Mouse (Mus musculus): ENCODE results near the gene Amh. TPM values are rescaled to one million over a fixed set of nuclear protein-coding genes. Genes with fewer than 3 reads are reported as not detected.
A peak's percentile ranks its signal among the peaks of the same experiment; 100 is the strongest.

Gene Amh
- polyA plus RNA-seq, 1 experiment from 2014 or later = not detected

DNA sequence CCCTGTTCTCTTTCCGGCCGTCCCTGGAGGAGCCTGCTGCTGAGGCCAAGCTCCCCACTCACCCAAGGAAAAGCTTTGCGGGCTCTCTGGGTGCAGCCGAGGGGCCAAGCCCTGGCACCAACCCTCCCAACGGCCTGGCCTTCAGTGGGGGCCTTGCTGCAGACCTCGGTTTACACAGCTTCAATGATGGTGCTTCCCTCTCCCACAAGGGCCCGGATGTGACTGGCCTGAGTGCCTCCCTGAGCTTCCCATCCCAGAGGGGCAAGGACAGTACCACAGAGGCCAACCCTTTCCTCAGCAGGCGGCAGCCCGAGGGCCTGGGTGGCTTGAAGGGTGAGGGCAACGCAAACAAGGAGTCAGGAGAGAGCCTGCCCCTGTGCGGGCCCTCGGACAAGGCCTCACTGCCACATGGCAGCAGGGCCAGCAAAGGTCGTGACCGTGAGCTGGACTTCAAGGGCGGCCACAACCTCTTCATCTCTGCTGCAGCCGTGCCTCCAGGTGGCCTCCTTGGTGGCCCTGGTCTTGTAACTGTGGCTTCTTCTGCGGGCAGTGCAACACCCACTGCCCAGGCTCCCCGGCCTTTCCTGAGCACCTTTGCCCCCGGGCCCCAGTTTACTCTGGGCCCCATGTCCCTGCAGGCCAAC is 14.2 kb upstream of the Amh start:
- Histone ChIP-seq H3K27ac (no peak overlapping the region), H3K4me3 (no peak overlapping the region), H3K9me3 (no peaks in the 10 kb centered on the region), H3K9ac (no peak overlapping the region), H3K4me2 (replicated peaks) (no peak overlapping the region), H3K27me3 (no peaks in the 10 kb centered on the region), H3K4me1 (peaks cover under 1% of the 10 kb centered on the region; the same call in 1 of the 2 replicates), H3K36me3 (peaks cover 98% of the 10 kb centered on the region)
- WGBS = 86% methylated on average over 19 of the region's 19 CpGs
- ATAC-seq (ENCODE audit: low FRiP score, low read depth) = no peak

DNA sequence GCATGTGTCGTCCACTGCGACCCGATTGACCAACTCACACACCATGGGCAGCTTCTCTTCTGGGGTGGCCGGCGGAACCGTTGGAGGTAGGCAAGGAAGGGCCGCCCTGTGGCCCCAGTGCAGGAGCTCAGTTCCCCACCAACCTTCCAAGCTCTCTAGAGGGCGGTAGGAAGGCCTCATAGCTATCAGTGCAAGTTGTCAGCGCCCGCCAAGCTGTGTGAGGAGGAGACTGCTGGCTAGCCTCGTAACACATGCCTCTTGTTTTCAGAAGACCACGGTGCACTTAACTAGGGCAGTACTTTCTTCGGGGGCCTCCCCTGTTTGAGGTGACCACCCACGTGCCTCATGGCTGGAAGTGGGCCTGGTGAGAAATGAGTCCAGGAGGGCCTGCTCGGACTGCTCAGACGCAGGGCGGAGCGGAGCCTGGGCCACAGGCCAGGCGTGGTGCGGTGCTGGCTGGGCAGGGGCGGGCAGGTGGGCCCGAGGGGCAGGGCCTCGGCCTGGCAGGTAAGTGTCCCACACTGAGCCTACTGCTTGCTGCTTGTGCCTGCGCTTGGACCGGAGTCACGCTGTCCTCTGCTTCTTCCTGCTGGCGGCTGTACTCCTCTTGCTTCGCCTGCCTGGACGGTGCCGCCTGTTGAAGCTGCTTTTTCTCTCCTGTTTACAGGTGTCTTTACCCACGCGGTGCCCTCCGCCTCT is 13.4 kb upstream of the Amh start:
- ATAC-seq (ENCODE audit: low FRiP score, low read depth) = no peak
- Histone ChIP-seq H3K9ac (no peak overlapping the region), H3K9me3 (no peaks in the 10 kb centered on the region), H3K27me3 (no peaks in the 10 kb centered on the region), H3K4me3 (no peak overlapping the region), H3K27ac (no peak overlapping the region), H3K36me3 (peaks cover 98% of the 10 kb centered on the region), H3K4me2 (replicated peaks) (no peak overlapping the region), H3K4me1 (peaks cover 7% of the 10 kb centered on the region)
- WGBS = 78% methylated on average over 33 of the region's 33 CpGs

GRCm38 (mm10) chr10:80792175-80793032 is 12.6 kb upstream of the Amh start:
- Histone ChIP-seq H3K4me3 (no peak overlapping the region), H3K27me3 (no peaks in the 10 kb centered on the region), H3K4me2 (replicated peaks) (no peak overlapping the region), H3K9me3 (no peaks in the 10 kb centered on the region), H3K36me3 (peaks cover 91% of the 10 kb centered on the region), H3K27ac (no peak overlapping the region), H3K9ac (no peak overlapping the region), H3K4me1 (peaks cover 14% of the 10 kb centered on the region)
- no peak for ATAC-seq (ENCODE audit: low FRiP score, low read depth)
- 73% methylated on average over 41 of the region's 41 CpGs for WGBS

DNA sequence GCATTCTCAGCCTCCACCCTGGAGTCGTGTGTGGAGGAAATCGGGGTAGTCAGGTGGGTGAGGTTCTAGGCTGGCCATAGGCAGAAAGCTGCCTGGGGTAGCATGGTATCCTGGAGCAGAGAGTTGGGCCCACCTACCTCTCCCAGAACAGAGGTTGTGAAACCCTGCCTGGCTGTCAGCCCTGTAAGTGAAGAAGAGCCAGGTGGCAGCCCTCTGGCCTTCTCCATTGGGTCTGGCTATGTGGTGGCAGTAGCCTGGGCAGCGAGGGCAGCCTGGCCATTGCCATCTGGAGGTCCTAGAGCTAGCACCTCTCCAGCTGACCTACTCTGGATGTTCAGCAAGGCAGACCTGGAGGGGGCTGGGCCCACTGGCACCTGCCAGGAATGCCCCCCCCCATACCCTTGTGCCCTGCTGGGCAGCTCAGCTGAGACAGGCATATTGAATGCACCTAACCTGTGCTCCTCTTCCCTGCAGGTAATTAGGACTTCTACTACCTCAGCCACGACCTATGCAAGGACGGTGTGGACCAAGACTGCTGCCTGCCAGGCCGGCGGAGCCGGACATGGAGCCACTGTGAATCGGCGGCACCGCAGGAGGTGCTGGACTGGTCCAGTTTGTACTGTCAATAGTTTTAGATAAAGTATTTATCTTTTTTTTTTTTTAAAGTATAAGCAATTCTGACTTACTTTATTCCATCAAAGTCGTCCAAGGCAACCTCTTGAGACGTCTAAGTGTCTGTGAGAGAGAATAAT is 11.8 kb upstream of the Amh start:
- Histone ChIP-seq H3K9me3 (no peaks in the 10 kb centered on the region), H3K27ac (no peak overlapping the region), H3K4me1 (peaks cover 14% of the 10 kb centered on the region), H3K9ac (no peak overlapping the region), H3K27me3 (no peaks in the 10 kb centered on the region), H3K4me2 (replicated peaks) (no peak overlapping the region), H3K36me3 (peaks cover 83% of the 10 kb centered on the region), H3K4me3 (no peak overlapping the region)
- no peak for ATAC-seq (ENCODE audit: low FRiP score, low read depth)
- 90% methylated on average over 13 of the region's 13 CpGs for WGBS

DNA sequence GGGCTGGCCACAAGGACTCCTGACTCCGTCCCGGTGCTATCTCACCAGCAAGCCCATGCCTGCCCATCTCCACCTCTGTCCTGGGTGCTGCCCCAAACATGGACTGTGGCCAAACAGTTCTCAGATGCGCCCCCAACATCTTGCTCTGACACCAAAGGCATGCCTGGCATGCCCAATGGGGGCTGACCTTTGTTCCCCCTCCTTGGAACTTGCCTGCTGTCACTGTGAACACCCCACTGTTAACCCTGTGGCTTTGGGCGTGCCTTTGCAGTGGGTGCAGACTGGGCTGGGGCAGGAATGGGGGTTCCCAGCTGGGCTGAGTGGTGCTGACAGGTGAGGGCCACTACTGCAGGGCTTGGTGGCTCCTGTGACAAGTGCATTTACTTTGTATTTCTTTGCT is 11.2 kb upstream of the Amh start:
- H3K4me3 ChIP-seq = no peak overlapping the region
- H3K36me3 ChIP-seq = peaks cover 77% of the 10 kb centered on the region
- H3K9me3 ChIP-seq = no peaks in the 10 kb centered on the region
- no peak overlapping the region for H3K9ac ChIP-seq
- H3K4me1 ChIP-seq = peaks cover 14% of the 10 kb centered on the region
- no peak overlapping the region for H3K4me2 ChIP-seq (replicated peaks)
- 84% methylated on average over 4 of the region's 4 CpGs for WGBS
- no peaks in the 10 kb centered on the region for H3K27me3 ChIP-seq
- ATAC-seq (ENCODE audit: low FRiP score, low read depth) = no peak
- H3K27ac ChIP-seq = no peak overlapping the region

- H3K4me2 ChIP-seq (replicated peaks) = no peak overlapping the region
- peaks cover 20% of the 10 kb centered on the region for H3K4me1 ChIP-seq
- H3K9me3 ChIP-seq = no peaks in the 10 kb centered on the region
- no peak overlapping the region for H3K9ac ChIP-seq
- H3K27me3 ChIP-seq = no peaks in the 10 kb centered on the region
- ATAC-seq (ENCODE audit: low FRiP score, low read depth) = no peak
- WGBS = 88% methylated on average over 8 of the region's 8 CpGs
- no peak overlapping the region for H3K27ac ChIP-seq
- peaks cover 69% of the 10 kb centered on the region for H3K36me3 ChIP-seq
- H3K4me3 ChIP-seq = no peak overlapping the region
These were observed 10.3 kb upstream of the Amh start for GRCm38 (mm10) chr10:80794750-80795149.

DNA sequence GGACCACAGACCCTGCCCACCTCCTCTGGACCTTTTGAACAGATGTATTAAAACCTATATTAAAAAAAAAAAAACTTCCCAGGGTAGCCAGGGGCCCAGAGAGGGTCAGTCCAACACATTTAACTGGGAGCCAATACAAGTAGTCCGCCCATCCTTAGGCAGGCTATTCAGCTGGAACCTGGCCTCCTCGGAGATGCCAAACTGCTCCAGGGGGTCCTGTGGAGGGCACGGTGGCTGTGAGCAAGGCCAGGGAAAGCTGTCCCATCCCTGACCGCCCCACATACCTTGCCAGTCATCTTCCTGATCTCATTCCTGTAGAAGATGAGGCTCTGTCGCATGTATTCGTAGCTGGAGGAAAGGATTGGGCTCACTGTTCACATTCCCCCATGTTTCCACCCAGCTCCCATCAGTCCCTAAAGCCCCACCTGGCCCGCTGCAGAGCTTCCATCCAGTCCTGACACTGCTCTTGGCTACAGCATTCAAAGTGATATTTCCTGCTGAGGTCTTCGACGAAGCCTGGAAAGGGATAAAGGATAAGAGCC is 8.7 kb upstream of the Amh start:
- H3K4me2 ChIP-seq (replicated peaks) = peak overlapping the region; percentile 92
- peak overlapping the region; percentile 99 for H3K9ac ChIP-seq
- H3K36me3 ChIP-seq = peaks cover 68% of the 10 kb centered on the region
- ATAC-seq (ENCODE audit: low FRiP score, low read depth) = no peak
- H3K9me3 ChIP-seq = no peaks in the 10 kb centered on the region
- H3K27me3 ChIP-seq = no peaks in the 10 kb centered on the region
- 93% methylated on average over 9 of the region's 9 CpGs for WGBS
- H3K4me3 ChIP-seq = peak overlapping the region; percentile 89
- no peak overlapping the region; the same call in 1 of the 2 replicates for H3K27ac ChIP-seq
- H3K4me1 ChIP-seq = peaks cover 27% of the 10 kb centered on the region

DNA sequence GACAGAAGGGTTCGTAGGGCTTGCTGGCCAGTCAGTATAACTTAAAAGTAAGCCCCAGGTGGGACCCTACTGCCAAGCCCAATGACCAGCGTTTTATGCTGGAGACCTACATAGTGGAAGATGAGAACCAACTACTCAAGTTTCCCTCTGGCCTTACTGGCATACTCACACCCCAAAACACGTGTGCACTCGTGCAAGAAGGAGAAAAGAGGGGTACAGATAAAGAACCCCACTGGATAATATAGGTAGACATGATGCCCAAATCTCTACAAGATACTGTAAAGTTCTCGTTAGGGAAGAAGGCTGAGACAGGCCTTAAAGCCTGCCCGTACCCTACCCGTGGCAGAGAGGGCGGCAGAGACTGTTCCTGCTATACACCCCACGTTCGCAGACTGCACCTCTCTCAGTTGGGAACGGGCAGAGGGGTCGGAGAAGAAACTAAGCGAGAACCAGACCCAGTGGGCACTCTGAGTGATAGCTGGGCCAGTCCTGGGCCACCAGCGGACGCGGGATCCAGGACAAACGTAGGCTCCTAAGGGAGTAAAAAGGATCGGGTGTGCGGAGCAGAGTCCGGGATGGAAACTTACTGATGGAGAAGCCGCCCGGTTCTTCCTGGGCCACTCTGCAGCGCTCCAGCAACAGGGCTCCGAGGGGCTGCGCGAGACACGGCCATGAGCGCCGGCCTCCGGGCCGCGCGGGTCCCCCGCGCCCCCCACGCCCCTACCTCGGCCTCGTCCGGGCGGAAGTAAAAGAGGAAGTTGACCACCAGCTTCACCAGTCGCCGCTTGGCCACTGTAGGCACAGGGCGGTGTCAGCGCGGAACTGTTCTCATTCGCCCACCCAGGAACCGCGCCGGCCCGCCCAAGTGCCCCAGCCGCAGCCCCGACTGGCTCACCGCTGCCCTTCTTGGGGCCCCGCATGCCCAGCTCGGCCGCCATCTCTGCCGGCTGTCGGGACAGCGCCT is 7.6 kb upstream of the Amh start:
- WGBS = 2% methylated on average over 59 of the region's 59 CpGs
- no peaks in the 10 kb centered on the region for H3K9me3 ChIP-seq
- peak overlapping the region; percentile 89 for H3K4me3 ChIP-seq
- H3K27me3 ChIP-seq = no peaks in the 10 kb centered on the region
- peak overlapping the region; percentile 92 for H3K4me2 ChIP-seq (replicated peaks)
- H3K27ac ChIP-seq = peak overlapping the region; percentile 98
- peaks cover 68% of the 10 kb centered on the region for H3K36me3 ChIP-seq
- ATAC-seq (ENCODE audit: low FRiP score, low read depth) = peak; percentile 57
- H3K4me1 ChIP-seq = peaks cover 27% of the 10 kb centered on the region
- peak overlapping the region; percentile 99 for H3K9ac ChIP-seq

GRCm38 (mm10) chr10:80798150-80799006 is 6.7 kb upstream of the Amh start, which contains the start of the genes Sf3a2 and Plekhj1:
Gene Sf3a2 (plus strand): TSS chr10:80798198.
Gene Plekhj1 (minus strand): TSS chr10:80798626.
- peak within 1 kb of the TSS; percentile 98 for H3K27ac ChIP-seq
- H3K4me3 ChIP-seq = peak within 1 kb of the TSS; percentile 89
- no peaks in the 10 kb centered on the region for H3K27me3 ChIP-seq
- H3K9ac ChIP-seq = peak within 1 kb of the TSS; percentile 99
- under 1% methylated on average over 104 of the region's 104 CpGs for WGBS
- peaks cover 27% of the 10 kb centered on the region for H3K4me1 ChIP-seq
- peak within 1 kb of the TSS; percentile 92 for H3K4me2 ChIP-seq (replicated peaks)
- H3K36me3 ChIP-seq = peaks cover 68% of the 10 kb centered on the region
- H3K9me3 ChIP-seq = no peaks in the 10 kb centered on the region
- peak; percentile 92 for ATAC-seq (ENCODE audit: low FRiP score, low read depth)

GRCm38 (mm10) chr10:80799070-80799566 is 5.9 kb upstream of the Amh start:
- no peaks in the 10 kb centered on the region for H3K27me3 ChIP-seq
- whole genome bisulfite sequencing = 3% methylated on average over 18 of the region's 18 CpGs
- H3K27ac ChIP-seq = peak overlapping the region; percentile 98
- ATAC-seq (ENCODE audit: low FRiP score, low read depth) = no peak
- H3K9ac ChIP-seq = peak overlapping the region; percentile 99
- H3K4me3 ChIP-seq = peak overlapping the region; percentile 89
- H3K4me2 ChIP-seq (replicated peaks) = peak overlapping the region; percentile 92
- H3K4me1 ChIP-seq = peaks cover 27% of the 10 kb centered on the region
- peaks cover 68% of the 10 kb centered on the region for H3K36me3 ChIP-seq
- no peaks in the 10 kb centered on the region for H3K9me3 ChIP-seq
